Mouse (Mus musculus) C2C12 (cell line): ENCODE measurements around the gene Rpl37.

Experiments used
- CEBPB ChIP-seq: IDR thresholded peaks from one replicate; pipeline ENCODE4 v1.6.1; 2011; ENCODE audit warnings: low read depth, mild to moderate bottlenecking, control low read depth, moderate library complexity
- CTCF ChIP-seq: IDR thresholded peaks from one replicate; pipeline ENCODE4 v1.5.1; 2011; ENCODE audit not compliant: control insufficient read depth, insufficient read depth, insufficient read length
- FOSL1 ChIP-seq: IDR thresholded peaks from one replicate; pipeline ENCODE4 v1.8.0; 2011; ENCODE audit warnings: mild to moderate bottlenecking, low read length; ENCODE audit not compliant: poor library complexity, insufficient read depth, severe bottlenecking
- MAX ChIP-seq: IDR thresholded peaks from one replicate; pipeline ENCODE4 v1.6.1; 2011; ENCODE audit warnings: mild to moderate bottlenecking, control low read depth
- MYOG ChIP-seq: IDR thresholded peaks from one replicate; pipeline ENCODE4 v1.6.1; 2011; ENCODE audit not compliant: control insufficient read depth, insufficient read length; ENCODE audit errors: extremely low read depth
- USF1 ChIP-seq: IDR thresholded peaks from one replicate; pipeline ENCODE4 v1.6.1; 2011; ENCODE audit warnings: low read depth, mild to moderate bottlenecking, control low read depth, moderate library complexity

GRCm38 (mm10) chr15:5107686-5108654 is 8.5 kb upstream of the Rpl37 start, which contains the start of gene Card6:
- no peak for TF ChIP-seq CTCF
- TF ChIP-seq USF1 = no peak
- TF ChIP-seq CEBPB = no peak
- no peak for TF ChIP-seq MYOG
- no peak for TF ChIP-seq FOSL1
- no peak for TF ChIP-seq MAX
